Mouse (Mus musculus) thymus, postnatal 25 days (tissue): ENCODE results near the gene Pphln1.

Source experiments
- DNase-seq: peaks from one replicate; pipeline ENCODE4 v3.0.0; 2022

Gene Pphln1

DNA sequence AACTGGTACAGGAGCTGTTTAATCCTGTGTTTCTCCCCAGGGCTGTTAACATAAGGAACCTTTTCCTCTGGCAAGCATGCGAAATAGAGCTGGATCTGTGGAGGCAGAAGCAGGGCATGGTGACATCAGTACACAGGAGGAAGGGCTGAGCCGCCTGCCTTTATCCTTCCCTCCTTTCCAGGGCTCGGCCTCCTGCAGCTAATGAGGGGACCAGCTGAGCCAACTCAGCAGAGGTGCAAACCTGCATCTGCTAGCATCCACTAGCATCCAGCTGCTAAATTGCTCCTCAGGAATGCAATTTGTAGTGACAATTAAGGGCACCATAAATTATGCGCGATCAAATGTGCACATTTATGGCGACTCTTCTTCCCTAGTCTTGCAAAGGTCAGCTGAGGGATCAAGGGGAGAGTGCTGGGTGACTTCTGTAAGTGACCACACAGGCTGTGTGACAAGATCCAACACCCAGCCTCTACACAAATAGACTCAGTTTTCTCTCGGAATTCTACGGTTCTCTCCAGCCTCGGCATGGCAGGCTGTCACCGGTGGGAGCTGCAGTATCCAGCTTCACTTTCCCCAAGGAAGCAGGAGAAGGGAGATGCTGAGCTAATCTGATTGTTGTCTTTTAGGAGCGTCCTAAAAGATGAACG, 112.7 kb downstream of the Pphln1 start:
- no peak for DNase-seq

DNA sequence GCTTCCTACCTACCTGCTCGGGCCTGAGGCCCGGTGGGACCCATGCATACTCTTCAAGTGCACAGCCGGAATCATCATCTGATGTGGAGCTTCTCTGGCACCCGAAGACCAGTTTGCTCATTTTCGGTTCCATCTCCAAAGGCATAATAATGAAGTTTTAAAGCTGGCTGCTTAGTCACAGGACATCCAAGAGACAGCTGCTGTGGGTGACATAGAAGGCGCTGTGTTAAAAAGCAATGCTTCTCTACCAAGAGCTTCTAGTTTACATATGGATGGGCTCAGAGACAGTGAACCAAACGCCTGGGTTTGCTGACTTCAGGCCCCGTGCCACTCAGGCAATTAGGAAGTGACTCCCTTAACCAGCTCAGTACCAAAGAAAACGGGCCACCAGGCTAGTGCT, 114.3 kb downstream of the Pphln1 start:
- DNase-seq = no peak

GRCm38 (mm10) chr15:93513939-93514341, 115.8 kb downstream of the Pphln1 start:
- DNase-seq = peak; percentile 62

- DNase-seq = no peak
Observed at GRCm38 (mm10) chr15:93515316-93515715, 117.2 kb downstream of the Pphln1 start.

- DNase-seq = no peak
Observed at GRCm38 (mm10) chr15:93517022-93517565, 118.9 kb downstream of the Pphln1 start.

- DNase-seq = peak; percentile 10
Observed at GRCm38 (mm10) chr15:93518143-93518902, 120.2 kb downstream of the Pphln1 start.

GRCm38 (mm10) chr15:93518941-93519835, 121.0 kb downstream of the Pphln1 start:
- peak; percentile 92 for DNase-seq

DNA sequence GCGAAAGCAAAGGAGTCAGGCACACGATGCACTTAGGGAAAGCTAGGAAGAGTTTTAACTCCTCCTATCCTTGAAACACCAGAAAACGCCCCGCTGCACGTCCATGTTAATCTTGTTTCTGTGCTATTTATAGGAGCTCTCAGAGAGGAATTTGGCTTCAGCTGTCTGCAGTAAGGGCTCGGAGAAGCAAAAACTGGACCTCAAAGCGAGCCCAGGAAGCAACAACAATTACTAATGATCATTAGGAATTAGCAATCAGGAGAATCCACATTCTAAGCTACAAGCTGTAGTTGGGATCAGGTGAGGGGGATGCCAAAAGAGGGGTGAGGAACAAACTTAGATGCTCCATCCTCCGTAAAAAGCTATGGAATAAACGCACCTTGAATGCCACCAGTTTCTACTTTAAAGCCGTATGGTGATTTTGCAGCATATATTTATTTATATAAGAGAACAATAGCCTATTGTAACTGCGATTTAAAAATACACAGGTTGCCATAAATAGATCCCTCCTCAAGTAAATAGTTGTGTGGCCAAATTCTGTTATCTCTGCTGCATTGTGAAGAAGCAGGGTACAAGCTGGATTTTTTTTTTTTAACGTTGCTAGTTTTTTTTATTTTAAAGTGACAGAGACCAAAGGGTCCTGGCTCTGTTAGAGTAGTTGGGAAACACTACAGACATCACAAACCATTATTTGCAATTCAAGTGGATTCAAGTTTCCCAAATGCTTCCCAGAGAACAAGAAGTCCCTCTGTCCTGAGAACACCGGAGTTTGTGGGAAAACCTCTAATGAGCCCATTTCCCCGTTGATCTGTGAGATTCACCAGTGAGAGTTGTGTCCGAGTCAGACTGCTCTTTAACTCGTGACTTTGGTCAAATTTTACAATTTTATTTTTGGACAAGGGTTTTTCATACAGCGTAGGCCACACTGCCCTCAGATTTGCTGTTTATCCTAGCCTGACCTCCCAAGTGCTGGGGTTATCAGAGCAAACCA, 122.0 kb downstream of the Pphln1 start:
- DNase-seq = no peak

DNA sequence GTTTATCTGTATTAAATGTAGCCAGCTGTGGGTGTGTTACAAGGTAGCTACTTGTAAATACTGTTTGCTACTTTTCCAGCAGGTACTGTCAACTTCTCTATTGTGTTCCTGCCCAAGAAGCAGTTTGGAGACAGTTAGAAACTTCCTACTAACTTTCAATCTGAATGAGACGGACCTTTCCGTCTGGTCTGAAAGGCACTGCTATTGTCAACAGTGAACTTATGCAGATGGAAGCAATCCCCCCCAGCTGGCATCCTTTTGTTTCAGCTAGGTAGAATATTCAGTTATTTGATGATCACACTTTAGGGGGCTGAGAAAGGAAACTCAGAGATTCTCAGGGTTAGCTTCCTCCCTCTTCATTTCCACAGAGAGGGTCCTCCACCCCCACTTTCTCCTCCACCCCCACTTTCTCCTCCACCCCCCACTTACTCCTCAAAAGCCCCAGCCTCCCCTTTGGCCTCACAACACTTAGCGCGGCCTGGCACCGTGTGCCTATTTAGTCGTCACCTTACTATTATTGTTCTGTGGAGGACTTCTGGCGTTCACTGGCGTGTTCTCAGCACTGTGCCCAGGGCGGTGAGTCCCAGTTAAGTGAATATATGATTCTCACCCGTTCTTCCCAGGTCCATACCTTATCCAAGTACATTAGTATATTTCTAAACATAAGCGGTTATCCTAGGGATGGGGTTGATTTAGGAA, 123.1 kb downstream of the Pphln1 start:
- DNase-seq = no peak

DNA sequence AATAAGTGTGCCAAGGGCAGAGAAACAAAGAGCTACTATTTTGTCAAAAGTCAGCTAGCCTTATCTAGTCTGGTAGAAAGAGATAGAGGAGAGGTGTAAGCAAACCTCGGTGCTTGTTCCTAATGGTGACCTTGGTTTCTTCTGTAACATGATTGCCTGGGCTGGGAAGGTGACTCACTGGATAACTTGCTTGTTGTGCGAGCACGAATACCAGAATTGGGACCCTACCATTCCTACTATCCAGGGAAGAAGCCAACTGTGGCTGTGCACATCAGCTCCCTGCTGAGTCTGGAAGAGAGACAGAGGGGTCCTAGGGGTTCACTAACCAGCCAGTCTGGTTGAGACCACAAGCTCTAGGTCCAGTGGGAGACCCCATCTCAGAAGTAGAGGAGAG, 123.6 kb downstream of the Pphln1 start:
- no peak for DNase-seq

DNA sequence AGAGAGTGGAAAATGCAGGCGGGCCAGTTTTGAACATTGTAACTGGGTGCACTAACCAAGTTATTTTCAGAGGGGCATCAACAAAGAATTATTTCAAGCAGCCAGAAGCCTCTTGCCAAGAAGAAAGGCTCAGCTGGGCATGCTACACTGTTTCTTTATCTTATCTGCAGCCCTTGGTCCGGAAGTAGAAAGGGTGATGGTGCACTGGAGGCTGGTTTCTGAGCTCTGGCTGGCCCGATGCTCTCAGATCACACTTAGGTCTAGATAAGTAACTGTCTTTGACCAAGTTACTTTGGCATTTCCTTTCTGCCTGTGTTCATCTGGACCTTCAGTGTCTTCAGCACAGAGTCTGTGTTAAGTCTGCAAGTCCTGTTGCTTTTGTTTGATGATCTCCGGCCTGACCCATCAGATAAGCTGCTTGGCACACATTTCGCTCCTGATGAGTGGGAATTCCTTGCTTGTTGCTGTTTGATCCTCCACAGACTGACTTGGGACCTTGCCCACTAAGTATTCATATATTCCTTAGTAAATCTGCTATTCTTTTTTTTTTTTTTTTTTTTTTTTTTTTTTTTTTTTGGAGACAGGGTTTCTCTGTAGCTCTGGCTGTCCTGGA, 127.3 kb downstream of the Pphln1 start:
- no peak for DNase-seq

- no peak for DNase-seq
Observed at GRCm38 (mm10) chr15:93529831-93530702, 131.9 kb downstream of the Pphln1 start.

DNA sequence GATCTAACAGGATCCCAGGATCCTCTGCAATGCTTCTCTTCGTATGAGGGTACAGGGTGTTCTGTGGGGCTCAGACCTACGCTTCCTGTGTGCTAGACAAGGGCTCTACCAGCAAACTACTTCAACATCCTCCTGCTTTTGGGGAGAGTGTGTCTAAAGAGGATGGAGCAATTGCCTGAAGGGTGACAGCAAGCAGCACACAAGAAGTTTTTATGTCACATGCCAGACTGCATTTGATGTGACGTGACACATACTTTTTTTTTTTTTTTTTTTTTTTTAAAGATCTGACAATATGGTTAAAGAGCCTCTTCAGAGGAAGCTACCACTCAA, 132.5 kb downstream of the Pphln1 start:
- no peak for DNase-seq

- no peak for DNase-seq
Observed at GRCm38 (mm10) chr15:93536191-93536590, 138.0 kb downstream of the Pphln1 start.

- DNase-seq = no peak
Observed at GRCm38 (mm10) chr15:93537745-93538144, 139.6 kb downstream of the Pphln1 start.

DNA sequence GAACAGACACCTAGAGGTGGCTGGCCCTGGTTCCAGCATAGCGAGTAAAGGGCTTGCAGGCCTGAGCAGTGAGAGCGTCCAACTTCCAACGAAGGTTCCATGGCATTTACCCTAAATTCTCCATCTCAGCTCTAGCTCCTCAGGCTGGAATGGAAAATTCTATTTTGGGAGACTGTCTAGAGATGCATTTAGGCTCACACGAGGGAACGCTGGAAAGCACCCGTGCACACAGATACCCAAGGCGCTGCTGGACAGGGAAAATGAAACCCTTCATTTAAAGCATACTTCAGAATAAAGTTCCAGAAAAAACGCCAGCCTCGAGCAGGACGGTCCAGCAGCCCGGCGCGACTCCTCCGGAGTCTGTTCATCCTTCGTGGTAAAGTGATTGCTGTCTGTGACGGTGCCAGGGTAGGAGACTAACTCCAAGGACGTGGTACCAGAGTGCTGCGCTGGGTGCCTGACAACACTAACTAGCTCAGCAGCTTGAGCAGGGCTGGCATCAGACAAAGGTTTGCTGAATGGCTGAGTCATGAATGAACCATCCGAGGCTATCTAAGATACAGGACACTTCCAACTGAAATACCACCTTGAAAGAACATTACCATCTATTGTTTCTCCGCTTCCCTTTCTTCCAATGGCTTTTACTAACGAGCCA, 140.5 kb downstream of the Pphln1 start:
- DNase-seq = no peak

DNA sequence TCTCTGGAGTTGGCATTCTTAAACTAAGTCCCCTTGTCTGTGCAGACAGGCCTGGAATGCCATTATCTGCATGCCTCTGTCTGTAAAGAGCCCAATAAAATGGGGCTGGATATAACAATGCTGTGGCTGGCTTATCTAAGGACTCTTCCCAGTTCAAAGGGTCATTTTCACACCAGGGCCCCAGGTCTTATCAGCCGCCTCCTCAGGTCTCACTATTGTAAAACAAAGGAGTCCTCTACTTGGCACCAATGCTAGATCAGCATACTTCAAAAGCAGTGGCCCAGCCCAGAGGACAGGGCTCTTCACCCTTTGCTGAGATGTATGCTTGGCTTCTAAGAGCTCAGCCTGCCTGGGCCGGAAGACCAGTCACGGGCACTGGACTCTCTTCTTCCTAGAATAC, 141.3 kb downstream of the Pphln1 start:
- no peak for DNase-seq
